Mouse (Mus musculus) liver, postnatal 0 days (tissue): Measurements from ENCODE around the gene Ssr4.

Experiments used
- CTCF ChIP-seq: sonication (generic); IDR thresholded peaks from 2 replicates; pipeline ENCODE4 v1.5.1; 2016; ENCODE audit warnings: antibody characterized with exemption, low read depth
- EP300 ChIP-seq: IDR thresholded peaks from 2 replicates; pipeline ENCODE4 v1.6.1; 2016; ENCODE audit warnings: antibody characterized with exemption, low read depth, mild to moderate bottlenecking

- TF ChIP-seq CTCF (peak; percentile 80), EP300 (peak; percentile 68; the same call in 1 of the 2 replicates)
These were observed at the start of gene Ssr4, which contains the start of gene Idh3g for GRCm38 (mm10) chrX:73786364-73787224.
